Mouse (Mus musculus) CH12.LX (cell line): ENCODE measurements around the gene Dhx37. TPM values are rescaled to one million over a fixed set of nuclear protein-coding genes. Genes with fewer than 3 reads are reported as not detected.

ENCODE experiments used
- DNase-seq: peaks from one replicate; pipeline ENCODE4 v3.0.0-alpha.2; 2013; ENCODE audit errors: extremely low read depth
- H3K27ac ChIP-seq: 2 replicates; pipeline ENCODE4 v1.5.1; 2012; ENCODE audit warnings: low read depth, mild to moderate bottlenecking, control low read depth, moderate library complexity; ENCODE audit not compliant: insufficient read depth
- H3K27me3 ChIP-seq: replicated peaks from 2 replicates; pipeline ENCODE3; 2012; ENCODE audit warnings: inconsistent platforms
- H3K36me3 ChIP-seq, 2 experiments: replicated peaks in 1 of 2; 2 replicates each; pipeline versions ENCODE3 to v1.6.1; 2012; ENCODE audit warnings: inconsistent platforms in 1 of 2, low read length in 1 of 2, mild to moderate bottlenecking in 1 of 2, mixed read lengths in 1 of 2, moderate library complexity in 1 of 2; ENCODE audit not compliant: control insufficient read depth in 1 of 2, insufficient read depth in 1 of 2
- H3K4me1 ChIP-seq, 2 experiments: 2 replicates each; pipeline ENCODE4 v1.6.1; 2012; ENCODE audit warnings: inconsistent platforms in 1 of 2, moderate library complexity in 1 of 2; ENCODE audit not compliant: insufficient read depth in 2 of 2, control insufficient read depth in 1 of 2
- H3K4me2 ChIP-seq: 2 replicates; pipeline ENCODE4 v1.6.1; 2012; ENCODE audit warnings: low read depth, mild to moderate bottlenecking, control low read depth; ENCODE audit not compliant: poor library complexity, insufficient read depth, severe bottlenecking
- H3K4me3 ChIP-seq, 3 experiments: fragments of 150-350 bp in 1 of 3; sonication (generic) in 1 of 3; replicated peaks in 1 of 3; 2 replicates each; pipeline versions ENCODE3 to v1.5.1; 2011 to 2012; ENCODE audit warnings: low read depth in 2 of 3, low read length in 2 of 3, mild to moderate bottlenecking in 2 of 3, moderate library complexity in 2 of 3, control low read depth in 1 of 3, improper control_type of control experiment in 1 of 3, inconsistent platforms in 1 of 3, mixed read lengths in 1 of 3; ENCODE audit not compliant: poor library complexity in 1 of 3
- H3K79me2 ChIP-seq: replicated peaks from 2 replicates; pipeline ENCODE4 v1.6.1; 2012; ENCODE audit warnings: mild to moderate bottlenecking, moderate library complexity; ENCODE audit not compliant: control insufficient read depth, poor library complexity, insufficient read depth, severe bottlenecking; ENCODE audit errors: extremely low read depth
- H3K9ac ChIP-seq: 2 replicates; pipeline ENCODE4 v1.6.1; 2012; ENCODE audit warnings: low read depth, mild to moderate bottlenecking, control low read depth, moderate library complexity; ENCODE audit not compliant: insufficient read depth
- H3K9me3 ChIP-seq: replicated peaks from 2 replicates; pipeline ENCODE3; 2012; ENCODE audit warnings: low read length, inconsistent platforms, mixed read lengths
- BHLHE40 ChIP-seq: IDR thresholded peaks from 2 replicates; pipeline ENCODE4 v1.6.1; 2011; ENCODE audit warnings: mild to moderate bottlenecking, low read depth, low read length, improper control_type of control experiment
- CHD2 ChIP-seq: IDR thresholded peaks from 2 replicates; pipeline ENCODE4 v1.6.1; 2011; ENCODE audit warnings: low read length, improper control_type of control experiment
- CTCF ChIP-seq, 2 experiments: IDR thresholded peaks in 1 of 2; conservative IDR thresholded peaks in 1 of 2; 2 replicates each; pipeline ENCODE4 v1.5.1; 2011 to 2012; ENCODE audit warnings: low read depth in 2 of 2, low read length in 2 of 2, improper control_type of control experiment in 1 of 2, inconsistent platforms in 1 of 2, mild to moderate bottlenecking in 1 of 2, moderate library complexity in 1 of 2
- E2F4 ChIP-seq: IDR thresholded peaks from 2 replicates; pipeline ENCODE4 v1.6.1; 2011; ENCODE audit warnings: low read depth, low read length, improper control_type of control experiment; ENCODE audit not compliant: insufficient replicate concordance
- ELF1 ChIP-seq: IDR thresholded peaks from 2 replicates; pipeline ENCODE4 v1.6.1; 2014; ENCODE audit warnings: low read depth, mild to moderate bottlenecking, inconsistent platforms, low read length, improper control_type of control experiment
- EP300 ChIP-seq: IDR thresholded peaks from 2 replicates; pipeline ENCODE4 v1.6.1; 2011; ENCODE audit warnings: low read length, improper control_type of control experiment
- GABPA ChIP-seq: IDR thresholded peaks from 2 replicates; pipeline ENCODE4 v1.6.1; 2012; ENCODE audit warnings: low read depth, low read length, improper control_type of control experiment, inconsistent platforms; ENCODE audit not compliant: insufficient replicate concordance
- HCFC1 ChIP-seq: IDR thresholded peaks from 2 replicates; pipeline ENCODE4 v1.6.1; 2012; ENCODE audit warnings: low read depth, mild to moderate bottlenecking, inconsistent platforms, low read length, improper control_type of control experiment
- IRF4 ChIP-seq: IDR thresholded peaks from 2 replicates; pipeline ENCODE4 v1.6.1; 2014; ENCODE audit warnings: low read depth, mild to moderate bottlenecking, inconsistent platforms, low read length, improper control_type of control experiment
- JUN ChIP-seq: IDR thresholded peaks from 2 replicates; pipeline ENCODE4 v1.6.1; 2011; ENCODE audit warnings: low read depth, mild to moderate bottlenecking, low read length, improper control_type of control experiment, moderate library complexity; ENCODE audit not compliant: insufficient read depth
- JUND ChIP-seq: conservative IDR thresholded peaks from 2 replicates; pipeline ENCODE4 v1.6.1; 2011; ENCODE audit warnings: low read depth, low read length, improper control_type of control experiment
- KAT2A ChIP-seq: IDR thresholded peaks from 2 replicates; pipeline ENCODE4 v1.6.1; 2012; ENCODE audit warnings: low read length, improper control_type of control experiment, inconsistent platforms; ENCODE audit not compliant: insufficient replicate concordance
- MAFK ChIP-seq: IDR thresholded peaks from 2 replicates; pipeline ENCODE4 v1.6.1; 2011; ENCODE audit warnings: low read length, improper control_type of control experiment; ENCODE audit not compliant: insufficient replicate concordance
- MAX ChIP-seq: IDR thresholded peaks from 2 replicates; pipeline ENCODE4 v1.6.1; 2011; ENCODE audit warnings: low read length, improper control_type of control experiment
- MAZ ChIP-seq: IDR thresholded peaks from 2 replicates; pipeline ENCODE4 v1.6.1; 2012; ENCODE audit warnings: low read depth, mild to moderate bottlenecking, inconsistent platforms, low read length, improper control_type of control experiment, moderate library complexity
- MEF2A ChIP-seq: IDR thresholded peaks from 2 replicates; pipeline ENCODE4 v1.6.1; 2014; ENCODE audit warnings: low read depth, mild to moderate bottlenecking, inconsistent platforms, low read length, improper control_type of control experiment, borderline replicate concordance
- MXI1 ChIP-seq: IDR thresholded peaks from 2 replicates; pipeline ENCODE4 v1.6.1; 2011; ENCODE audit warnings: mild to moderate bottlenecking, low read depth, low read length, improper control_type of control experiment
- MYC ChIP-seq: IDR thresholded peaks from 2 replicates; pipeline ENCODE4 v1.6.1; 2011; ENCODE audit warnings: low read depth, mild to moderate bottlenecking, improper control_type of control experiment, low read length
- NELFE ChIP-seq: IDR thresholded peaks from 2 replicates; pipeline ENCODE4 v1.6.1; 2011; ENCODE audit warnings: low read depth, low read length, improper control_type of control experiment
- NRF1 ChIP-seq: IDR thresholded peaks from 2 replicates; pipeline ENCODE4 v1.6.1; 2014; ENCODE audit warnings: low read depth, mild to moderate bottlenecking, inconsistent platforms, low read length, improper control_type of control experiment, moderate library complexity
- PAX5 ChIP-seq: IDR thresholded peaks from 2 replicates; pipeline ENCODE4 v1.6.1; 2012; ENCODE audit warnings: low read length, inconsistent platforms, mixed read lengths
- POLR2A ChIP-seq: IDR thresholded peaks from 2 replicates; pipeline ENCODE4 v1.6.1; 2011; ENCODE audit warnings: low read depth, mild to moderate bottlenecking, improper control_type of control experiment, low read length
- POLR2AphosphoS2 ChIP-seq: IDR thresholded peaks from 2 replicates; pipeline ENCODE4 v1.6.1; 2011; ENCODE audit warnings: low read depth, low read length, improper control_type of control experiment
- RAD21 ChIP-seq: IDR thresholded peaks from 2 replicates; pipeline ENCODE4 v1.6.1; 2011; ENCODE audit warnings: low read depth, mild to moderate bottlenecking, low read length, improper control_type of control experiment, moderate library complexity
- SIN3A ChIP-seq: IDR thresholded peaks from 2 replicates; pipeline ENCODE4 v1.6.1; 2012; ENCODE audit warnings: low read length, improper control_type of control experiment, inconsistent platforms
- SMC3 ChIP-seq: IDR thresholded peaks from 2 replicates; pipeline ENCODE4 v1.6.1; 2011; ENCODE audit warnings: low read depth, low read length, improper control_type of control experiment
- TBP ChIP-seq: conservative IDR thresholded peaks from 2 replicates; pipeline ENCODE4 v1.6.1; 2011; ENCODE audit warnings: low read depth, low read length, improper control_type of control experiment
- TCF12 ChIP-seq: IDR thresholded peaks from 2 replicates; pipeline ENCODE4 v1.6.1; 2014; ENCODE audit warnings: low read depth, mild to moderate bottlenecking, inconsistent platforms, low read length, improper control_type of control experiment
- UBTF ChIP-seq: IDR thresholded peaks from 2 replicates; pipeline ENCODE4 v1.6.1; 2012; ENCODE audit warnings: low read depth, mild to moderate bottlenecking, inconsistent platforms, low read length, improper control_type of control experiment, moderate library complexity
- USF1 ChIP-seq: IDR thresholded peaks from 2 replicates; pipeline ENCODE4 v1.6.1; 2014; ENCODE audit warnings: low read depth, mild to moderate bottlenecking, inconsistent platforms, low read length, improper control_type of control experiment
- ZC3H11A ChIP-seq: IDR thresholded peaks from 2 replicates; pipeline ENCODE4 v1.6.1; 2012; ENCODE audit warnings: low read depth, mild to moderate bottlenecking, inconsistent platforms, low read length, improper control_type of control experiment
- ZKSCAN1 ChIP-seq: IDR thresholded peaks from 2 replicates; pipeline ENCODE4 v1.6.1; 2012; ENCODE audit warnings: low read depth, inconsistent platforms, low read length, improper control_type of control experiment, borderline replicate concordance
- ZMIZ1 ChIP-seq: IDR thresholded peaks from 2 replicates; pipeline ENCODE4 v1.6.1; 2012; ENCODE audit warnings: low read depth, mild to moderate bottlenecking, inconsistent platforms, low read length, improper control_type of control experiment
- dilution Hi-C: fragments of 300-500 bp; cut with MboI; formaldehyde crosslinking; loops from 2 replicates; pipeline ENCODE4 v1.14.3; 2020; ENCODE audit warnings: low sequenced_read_pairs; ENCODE audit not compliant: extremely low pct_unique_long_range_greater_than_20kb, extremely low pct_ligation_motif_present
- in situ Hi-C: fragments of 300-500 bp; cut with MboI; formaldehyde crosslinking; loops from 3 replicates; pipeline ENCODE4 v1.14.3; 2019; ENCODE audit warnings: low sequenced_read_pairs, low pct_ligation_motif_present, low pct_unique_long_range_greater_than_20kb, mixed read lengths
- polyA plus RNA-seq: library from polyadenylated mRNA; unstranded; fragments of >175 nt; gene quantifications from 2 replicates; pipeline ENCODE4 v1.2.1, GENCODE M21; 2012; ENCODE audit warnings: low read depth; ENCODE audit not compliant: insufficient read length
- total RNA-seq, 2 experiments: library from RNA; depleted of rRNA; stranded (reverse); fragments of 300-350 nt in 1 of 2; fragments of >200 nt in 1 of 2; gene quantifications; 2 replicates each; pipeline ENCODE4 v1.2.3; 2012 to 2014

Gene Dhx37
- total and polyA plus RNA-seq, 3 experiments, result 21.0 to 36.9 (median 26.0) TPM

DNA sequence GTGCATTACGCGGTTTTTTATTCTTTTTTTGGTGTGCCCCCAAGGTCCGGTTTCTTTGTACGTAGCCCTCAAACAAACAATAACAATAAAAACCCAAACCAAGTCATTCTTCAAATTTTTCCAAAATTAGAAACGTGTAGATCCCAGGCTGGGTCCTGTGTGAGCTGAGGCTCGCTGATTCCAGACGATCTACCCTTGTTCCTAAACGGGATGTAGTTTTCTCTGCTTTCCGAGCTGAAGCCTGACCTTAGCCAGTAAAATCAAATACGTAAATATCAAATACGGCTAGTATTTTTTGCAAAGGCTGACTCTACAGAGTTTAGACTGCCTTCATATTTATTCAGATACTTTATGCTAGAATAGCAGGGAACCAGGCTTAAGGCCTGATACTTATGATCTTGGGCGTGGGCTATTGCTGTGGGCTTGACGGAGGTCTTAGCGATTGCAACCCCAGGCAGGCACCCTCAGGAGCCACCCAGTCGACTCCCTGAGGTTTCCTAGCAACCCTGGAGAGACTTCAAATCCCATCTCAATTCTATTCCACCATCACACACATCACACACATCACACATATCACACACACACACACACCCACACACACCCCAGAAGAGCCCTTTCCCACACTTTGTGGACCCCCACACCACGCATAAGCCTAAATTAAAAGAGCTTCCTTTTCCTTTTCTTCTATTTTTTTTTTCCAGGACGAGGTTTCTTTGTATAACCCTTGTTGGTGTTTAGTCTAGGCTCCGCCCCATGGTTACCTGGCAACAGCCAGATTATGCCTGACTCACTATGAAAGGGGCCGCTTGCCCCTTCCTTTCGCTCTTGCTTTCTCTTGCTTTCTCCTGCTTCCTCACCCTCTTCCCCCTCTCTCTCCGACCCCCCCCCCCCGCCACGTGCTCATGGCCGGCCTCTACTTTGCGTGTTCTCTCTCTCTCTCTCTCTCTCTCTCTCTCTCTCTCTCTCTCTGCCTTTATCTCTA lies 40.0 kb downstream of the Dhx37 start (continued):
- TF ChIP-seq IRF4 (peak; percentile 96), ELF1 (peak; percentile 39; the same call in 1 of the 2 replicates), NELFE (no peak), GABPA (no peak), ZMIZ1 (peak; percentile 58; the same call in 1 of the 2 replicates), MXI1 (peak; percentile 84)
- TF ChIP-seq, all 38 proteins: peak for 22

DNA sequence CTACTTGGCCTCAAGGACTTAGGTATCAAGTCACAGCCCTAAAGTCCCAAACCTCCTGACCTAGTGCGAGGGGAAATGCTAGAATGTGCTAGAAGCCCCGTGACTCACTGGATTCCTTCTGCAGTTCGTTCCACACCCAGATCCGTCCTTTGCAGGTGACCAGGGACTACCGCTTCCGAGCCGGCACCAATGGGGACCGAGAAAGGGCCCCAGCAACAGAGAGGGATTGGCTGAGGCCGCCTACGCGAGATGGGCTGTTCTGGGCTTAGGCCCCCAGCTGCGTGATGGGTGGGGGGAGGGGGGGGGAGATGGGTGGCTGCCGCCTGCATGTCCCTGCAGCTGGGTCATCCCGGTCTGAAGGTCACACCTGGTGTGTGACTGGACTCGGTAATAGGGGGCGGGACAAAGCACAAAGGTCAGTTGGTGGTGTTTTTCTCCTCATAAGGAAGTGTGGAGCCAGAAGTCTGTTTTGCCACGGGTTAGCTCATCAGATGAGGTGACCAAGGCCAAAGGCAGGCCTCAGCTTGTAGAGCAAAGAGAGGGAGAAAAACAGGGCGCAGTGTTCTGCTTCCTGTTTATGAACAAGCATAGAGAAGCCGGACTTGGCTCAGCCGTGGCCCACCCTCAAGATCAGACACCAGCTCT lies 40.8 kb downstream of the Dhx37 start:
- peak overlapping the region; percentile 88 for H3K4me2 ChIP-seq
- dilution Hi-C loops (no loop called here), in situ Hi-C loops (no loop called here)
- H3K9ac ChIP-seq, result peak overlapping the region; percentile 94
- H3K79me2 ChIP-seq, result peaks cover 16% of the 10 kb centered on the region
- peak overlapping the region; percentile 24 to 53 (median 42) for H3K4me3 ChIP-seq
- H3K36me3 ChIP-seq, result peaks cover 7 to 9% of the 10 kb centered on the region in 2 experiments
- H3K9me3 ChIP-seq, result no peaks in the 10 kb centered on the region
- H3K27ac ChIP-seq, result peak overlapping the region; percentile 99
- peaks cover 6 to 32% of the 10 kb centered on the region in 2 experiments; a peak in 3 of 4 replicates for H3K4me1 ChIP-seq
- H3K27me3 ChIP-seq, result no peaks in the 10 kb centered on the region
- DNase-seq, result peak; percentile 98
- TF ChIP-seq CTCF (conservative IDR thresholded peaks at IDR 0.05 in 1 of 2, IDR thresholded peaks at IDR 0.05 in 1 of 2; ENCODE audit: low read depth in 2 of 2, low read length in 2 of 2), result no peak
- TF ChIP-seq EP300, result peak; percentile 69
- no peak for TF ChIP-seq PAX5
- no peak for TF ChIP-seq GABPA
- TF ChIP-seq JUN, result 0 out of 2 replicates have a peak, but pooled peaks have one; percentile 27
- TF ChIP-seq MYC, result peak; percentile 77
- no peak for TF ChIP-seq MAFK
- TF ChIP-seq UBTF, result no peak
- peak; percentile 59 for TF ChIP-seq POLR2A
- peak; percentile 57 for TF ChIP-seq NELFE
- TF ChIP-seq CHD2, result peak; percentile 97
- peak; percentile 30; the same call in 1 of the 2 replicates for TF ChIP-seq USF1
- TF ChIP-seq MXI1, result no peak; the same call in 1 of the 2 replicates
- TF ChIP-seq SIN3A, result peak; percentile 92
- TF ChIP-seq MAZ, result peak; percentile 99
- TF ChIP-seq ZKSCAN1, result no peak
- TF ChIP-seq SMC3, result no peak
- TF ChIP-seq KAT2A, result peak; percentile 61; the same call in 1 of the 2 replicates
- TF ChIP-seq POLR2AphosphoS2, result peak; percentile 21; the same call in 1 of the 2 replicates
- no peak for TF ChIP-seq ZC3H11A
- TF ChIP-seq ZMIZ1, result no peak; the same call in 1 of the 2 replicates
- peak; percentile 84 for TF ChIP-seq IRF4
- peak; percentile 92 for TF ChIP-seq BHLHE40
- TF ChIP-seq RAD21, result no peak; the same call in 1 of the 2 replicates
- TF ChIP-seq JUND, result no peak
- TF ChIP-seq TBP, result peak; percentile 85
- TF ChIP-seq HCFC1, result peak; percentile 75
- peak; percentile 72 for TF ChIP-seq NRF1
- peak; percentile 36; the same call in 1 of the 2 replicates for TF ChIP-seq MAX
- TF ChIP-seq MEF2A, result peak; percentile 67
- TF ChIP-seq E2F4, result no peak
- peak; percentile 94 for TF ChIP-seq TCF12
